Mouse (Mus musculus): ENCODE results near the gene Gm14226.
"Not testable (repeated sequence)": the region's sequence is repeated elsewhere in the genome, so short reads cannot be mapped to it uniquely, and the experiment has no call there.

Gene Gm14226

DNA sequence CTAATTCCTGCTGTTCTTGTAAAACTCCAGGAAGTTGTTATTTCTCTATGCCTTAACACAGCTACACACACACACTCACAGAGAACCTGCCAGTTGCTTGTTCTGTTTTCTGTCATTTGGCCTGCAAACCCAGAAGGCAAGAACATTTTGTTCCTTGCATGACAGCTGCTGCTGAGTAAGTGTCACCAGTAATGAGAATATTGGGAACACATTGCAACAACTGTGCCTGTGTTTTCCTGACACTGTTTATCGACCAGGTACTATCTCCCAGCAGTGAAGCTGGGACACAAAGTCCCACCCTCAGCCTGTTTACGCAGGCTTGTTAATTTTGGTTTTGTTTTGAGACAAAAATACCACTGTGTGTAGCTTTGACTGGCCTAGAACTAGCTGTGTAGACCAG is 34.6 kb downstream of the Gm14226 start:
- peaks cover 29% of the 10 kb centered on the region for H3K4me1 ChIP-seq (replicated peaks; ENCODE audit: low read depth, low read length)
- TF ChIP-seq CTCF (conservative IDR thresholded peaks at IDR 0.05; ENCODE audit: low read length) (no peak), POU5F1 (IDR thresholded peaks at IDR 0.05; ENCODE audit: borderline replicate concordance, low read length) (no peak), NANOG (IDR thresholded peaks at IDR 0.05; ENCODE audit: borderline replicate concordance, low read length) (no peak)
- no peaks in the 10 kb centered on the region for H3K9me3 ChIP-seq (ENCODE audit: low read length)
- no peaks in the 10 kb centered on the region for H3K27me3 ChIP-seq (ENCODE audit: insufficient read depth, low read length)
- H3K4me3 ChIP-seq (replicated peaks; ENCODE audit: low read length), result no peak overlapping the region
- H3K36me3 ChIP-seq (ENCODE audit: insufficient read depth, low read length), result no peaks in the 10 kb centered on the region

DNA sequence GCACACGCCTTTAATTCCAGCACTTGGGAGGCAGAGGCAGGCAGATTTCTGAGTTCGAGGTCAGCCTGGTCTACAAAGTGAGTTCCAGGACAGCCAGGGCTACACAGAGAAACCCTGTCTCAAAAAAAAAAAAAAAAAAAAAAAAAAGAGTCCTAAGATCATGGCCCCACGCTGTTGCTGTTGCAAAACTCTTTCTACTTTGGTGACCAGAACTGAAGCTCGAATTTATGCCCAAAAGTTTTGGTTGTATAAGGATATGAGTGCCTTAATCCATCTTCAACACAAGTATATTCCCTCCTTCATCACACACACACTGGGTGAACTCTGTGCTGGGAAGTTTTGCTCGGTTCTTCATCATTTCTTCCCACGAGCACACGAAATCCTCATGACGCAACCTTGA is 35.4 kb downstream of the Gm14226 start:
- not testable (repeated sequence) for H3K36me3 ChIP-seq (ENCODE audit: insufficient read depth, low read length); H3K9me3 ChIP-seq (ENCODE audit: low read length)

DNA sequence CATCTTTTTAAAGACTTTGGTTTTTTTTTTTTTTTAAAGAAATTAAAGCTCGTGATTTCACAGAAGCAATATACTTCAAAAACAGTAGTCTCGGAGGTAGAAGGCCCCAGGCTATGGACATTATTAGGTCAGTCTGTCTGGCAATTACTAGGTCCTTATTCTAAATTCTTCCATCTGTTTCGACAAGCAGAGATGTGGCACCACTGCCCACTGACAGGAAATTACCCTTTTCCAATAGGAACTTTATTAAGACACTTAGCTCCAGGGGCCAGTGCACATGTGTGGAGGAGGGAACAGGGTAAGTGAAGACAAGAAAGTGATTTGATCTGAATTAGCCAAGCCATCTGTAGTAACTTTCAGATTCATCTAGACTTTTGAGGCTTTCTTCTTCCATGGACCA is 36.6 kb downstream of the Gm14226 start:
- Histone ChIP-seq H3K9me3 (ENCODE audit: low read length) (no peaks in the 10 kb centered on the region), H3K4me1 (replicated peaks; ENCODE audit: low read depth, low read length) (peaks cover 29% of the 10 kb centered on the region), H3K27me3 (ENCODE audit: insufficient read depth, low read length) (no peaks in the 10 kb centered on the region), H3K4me3 (replicated peaks; ENCODE audit: low read length) (no peak overlapping the region), H3K36me3 (ENCODE audit: insufficient read depth, low read length) (peaks cover 8% of the 10 kb centered on the region)
- no peak for TF ChIP-seq POU5F1 (IDR thresholded peaks at IDR 0.05; ENCODE audit: borderline replicate concordance, low read length)
- TF ChIP-seq NANOG (IDR thresholded peaks at IDR 0.05; ENCODE audit: borderline replicate concordance, low read length), result no peak

More for the DNA sequence above, 35.4 kb downstream of the Gm14226 start:
- H3K4me3 ChIP-seq (replicated peaks; ENCODE audit: low read length); H3K27me3 ChIP-seq (ENCODE audit: insufficient read depth, low read length): not testable (repeated sequence)
- H3K4me1 ChIP-seq (replicated peaks; ENCODE audit: low read depth, low read length), result peaks cover 29% of the 10 kb centered on the region

DNA sequence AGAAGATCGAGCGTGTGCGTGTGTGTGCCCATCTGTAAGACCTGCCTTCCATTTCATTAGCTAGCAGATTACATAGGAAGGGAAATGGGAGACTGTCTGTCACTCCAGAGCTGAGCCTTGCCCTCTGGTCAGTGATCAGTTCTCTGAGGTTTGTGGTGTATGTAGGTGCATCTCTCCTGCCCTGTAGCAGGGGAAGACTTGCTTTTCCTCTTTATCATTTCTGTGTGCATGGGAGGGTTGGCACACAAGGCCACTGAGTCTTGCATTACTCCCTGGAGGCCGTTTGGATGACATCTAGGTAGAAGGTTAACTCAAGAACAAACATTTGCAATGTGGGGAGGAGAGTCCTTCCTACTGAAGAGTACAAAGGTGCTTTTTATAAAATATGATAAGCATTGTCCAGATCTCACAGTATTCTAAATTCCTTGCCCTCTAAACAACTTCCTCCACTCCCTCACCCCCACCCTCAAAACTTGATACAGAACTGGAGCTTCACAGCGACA is 38.1 kb downstream of the Gm14226 start:
- Histone ChIP-seq H3K27me3 (ENCODE audit: insufficient read depth, low read length) (no peaks in the 10 kb centered on the region), H3K4me3 (replicated peaks; ENCODE audit: low read length) (no peak overlapping the region), H3K4me1 (replicated peaks; ENCODE audit: low read depth, low read length) (peaks cover 24% of the 10 kb centered on the region), H3K9me3 (ENCODE audit: low read length) (no peaks in the 10 kb centered on the region), H3K36me3 (ENCODE audit: insufficient read depth, low read length) (peaks cover 17% of the 10 kb centered on the region)
- TF ChIP-seq CTCF (conservative IDR thresholded peaks at IDR 0.05; ENCODE audit: low read length), result no peak
- TF ChIP-seq NANOG (IDR thresholded peaks at IDR 0.05; ENCODE audit: borderline replicate concordance, low read length), result no peak
- no peak for TF ChIP-seq POU5F1 (IDR thresholded peaks at IDR 0.05; ENCODE audit: borderline replicate concordance, low read length)

DNA sequence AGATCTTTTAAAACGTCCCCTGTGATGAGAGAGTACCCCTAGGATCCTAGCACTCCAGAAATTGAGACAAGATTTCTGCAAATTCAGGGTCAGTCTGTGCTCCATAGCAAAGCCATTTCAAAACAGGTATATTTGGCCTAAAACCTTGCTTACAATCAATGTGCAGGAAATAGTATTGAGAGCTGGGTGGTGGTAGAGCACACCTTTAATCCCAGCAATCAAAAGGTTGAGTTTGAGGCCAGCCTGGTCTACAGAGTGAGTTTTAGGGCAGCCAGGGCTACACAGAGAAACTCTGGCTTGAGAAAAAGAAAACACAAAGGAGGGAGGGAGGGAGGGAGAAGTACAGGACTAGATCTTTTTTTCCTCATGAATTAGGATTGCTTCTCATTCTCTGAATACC is 39.3 kb downstream of the Gm14226 start:
- no peaks in the 10 kb centered on the region for H3K9me3 ChIP-seq (ENCODE audit: low read length)
- no peak for TF ChIP-seq CTCF (conservative IDR thresholded peaks at IDR 0.05; ENCODE audit: low read length)
- TF ChIP-seq POU5F1 (IDR thresholded peaks at IDR 0.05; ENCODE audit: borderline replicate concordance, low read length), result no peak
- no peak for TF ChIP-seq NANOG (IDR thresholded peaks at IDR 0.05; ENCODE audit: borderline replicate concordance, low read length)
- H3K4me3 ChIP-seq (replicated peaks; ENCODE audit: low read length), result no peak overlapping the region
- no peaks in the 10 kb centered on the region for H3K27me3 ChIP-seq (ENCODE audit: insufficient read depth, low read length)
- peaks cover 29% of the 10 kb centered on the region for H3K36me3 ChIP-seq (ENCODE audit: insufficient read depth, low read length)
- H3K4me1 ChIP-seq (replicated peaks; ENCODE audit: low read depth, low read length), result peaks cover 14% of the 10 kb centered on the region

DNA sequence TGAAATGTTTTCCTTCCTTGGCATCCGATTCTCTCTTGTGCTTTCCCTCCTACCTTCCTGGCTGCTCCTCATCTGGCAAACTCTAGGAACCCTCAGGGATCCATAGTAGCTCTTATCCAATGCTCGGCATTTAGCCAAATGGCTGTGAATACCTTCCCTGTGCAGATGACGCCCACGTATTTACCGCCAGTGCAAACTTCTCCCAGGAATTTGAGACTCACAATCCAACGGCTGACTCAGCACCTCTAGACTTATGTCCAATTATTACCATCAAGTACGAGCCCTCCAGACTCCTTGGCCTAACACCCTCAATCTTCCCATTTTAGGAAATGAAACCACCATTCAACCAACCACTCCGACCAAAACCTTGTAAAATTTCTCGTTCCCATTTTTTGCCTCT is 53.0 kb downstream of the Gm14226 start:
- H3K36me3 ChIP-seq (ENCODE audit: insufficient read depth, low read length), result peaks cover 73% of the 10 kb centered on the region
- H3K9me3 ChIP-seq (ENCODE audit: low read length), result no peaks in the 10 kb centered on the region
- H3K27me3 ChIP-seq (ENCODE audit: insufficient read depth, low read length), result no peaks in the 10 kb centered on the region
- H3K4me3 ChIP-seq (replicated peaks; ENCODE audit: low read length), result peak overlapping the region; percentile 26; the same call in 1 of the 2 replicates
- no peak for TF ChIP-seq NANOG (IDR thresholded peaks at IDR 0.05; ENCODE audit: borderline replicate concordance, low read length)
- TF ChIP-seq CTCF (conservative IDR thresholded peaks at IDR 0.05; ENCODE audit: low read length), result no peak
- TF ChIP-seq POU5F1 (IDR thresholded peaks at IDR 0.05; ENCODE audit: borderline replicate concordance, low read length), result no peak
- H3K4me1 ChIP-seq (replicated peaks; ENCODE audit: low read depth, low read length), result peaks cover 62% of the 10 kb centered on the region

DNA sequence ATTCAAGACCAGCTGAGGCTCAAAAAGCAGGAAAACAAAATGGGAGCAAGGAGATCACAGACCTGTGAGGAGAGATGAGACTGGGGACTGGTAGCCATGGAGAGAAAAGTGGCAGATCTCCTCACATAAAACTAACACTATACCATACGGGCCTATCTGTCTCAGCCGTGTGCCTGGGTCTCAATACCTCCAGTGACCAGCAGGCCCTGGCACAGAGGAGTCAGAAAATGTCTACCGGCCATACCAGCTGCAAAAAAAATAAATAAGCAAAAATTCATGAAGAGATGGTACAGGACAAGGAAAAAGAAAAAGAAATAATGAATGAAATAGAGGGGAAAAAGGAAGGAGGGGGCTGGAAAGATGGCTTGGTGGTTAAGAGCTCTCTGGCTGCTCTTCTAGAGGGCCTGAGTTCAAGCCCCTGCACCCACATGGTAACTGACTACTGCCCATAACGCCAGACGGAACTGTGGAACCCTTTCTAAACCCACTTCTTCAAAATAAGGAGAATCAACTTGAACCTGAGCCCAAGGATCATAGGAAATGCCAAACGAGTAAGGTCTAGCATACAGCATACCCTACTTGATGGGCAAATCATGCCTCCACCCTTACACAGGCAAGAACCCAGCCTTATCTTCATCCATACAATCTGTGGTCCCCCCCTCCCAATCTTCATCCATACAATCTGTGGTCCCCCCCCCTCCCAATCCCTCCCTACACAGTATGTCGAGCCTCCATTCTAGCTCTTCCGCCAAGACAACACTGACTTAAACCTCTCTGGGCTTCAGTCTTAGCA is 54.5 kb downstream of the Gm14226 start:
- TF ChIP-seq NANOG (IDR thresholded peaks at IDR 0.05; ENCODE audit: borderline replicate concordance, low read length), result no peak
- TF ChIP-seq POU5F1 (IDR thresholded peaks at IDR 0.05; ENCODE audit: borderline replicate concordance, low read length), result no peak
- TF ChIP-seq CTCF (conservative IDR thresholded peaks at IDR 0.05; ENCODE audit: low read length), result no peak
- Histone ChIP-seq H3K9me3 (ENCODE audit: low read length) (no peaks in the 10 kb centered on the region), H3K27me3 (ENCODE audit: insufficient read depth, low read length) (no peaks in the 10 kb centered on the region), H3K4me1 (replicated peaks; ENCODE audit: low read depth, low read length) (peaks cover 70% of the 10 kb centered on the region), H3K4me3 (replicated peaks; ENCODE audit: low read length) (peak overlapping the region; percentile 93), H3K36me3 (ENCODE audit: insufficient read depth, low read length) (peaks cover 58% of the 10 kb centered on the region)

DNA sequence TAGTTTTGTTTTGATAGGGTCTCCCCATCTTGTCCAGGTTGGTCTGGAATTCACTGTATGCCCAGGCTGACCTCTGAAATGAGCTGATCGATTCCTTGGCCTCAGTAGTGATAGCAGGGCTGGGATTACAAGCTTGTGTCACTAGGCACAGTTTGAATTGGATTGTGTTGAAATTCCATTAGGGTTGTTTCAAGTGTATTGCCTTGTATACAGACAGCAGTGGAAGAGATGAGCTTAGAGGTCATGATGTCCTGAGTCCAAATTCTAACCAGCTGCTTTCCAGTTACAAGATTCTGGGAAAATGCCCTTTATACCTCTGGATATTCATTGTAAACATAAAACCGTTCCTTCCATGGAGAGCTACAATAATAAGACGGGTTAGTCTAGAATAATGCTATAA is 55.3 kb downstream of the Gm14226 start:
- peaks cover 77% of the 10 kb centered on the region for H3K4me1 ChIP-seq (replicated peaks; ENCODE audit: low read depth, low read length)
- no peaks in the 10 kb centered on the region for H3K9me3 ChIP-seq (ENCODE audit: low read length)
- H3K27me3 ChIP-seq (ENCODE audit: insufficient read depth, low read length), result no peaks in the 10 kb centered on the region
- peaks cover 50% of the 10 kb centered on the region for H3K36me3 ChIP-seq (ENCODE audit: insufficient read depth, low read length)
- H3K4me3 ChIP-seq (replicated peaks; ENCODE audit: low read length), result peak overlapping the region; percentile 93
- TF ChIP-seq NANOG (IDR thresholded peaks at IDR 0.05; ENCODE audit: borderline replicate concordance, low read length) (no peak), CTCF (conservative IDR thresholded peaks at IDR 0.05; ENCODE audit: low read length) (no peak), POU5F1 (IDR thresholded peaks at IDR 0.05; ENCODE audit: borderline replicate concordance, low read length) (no peak)
